Mouse (Mus musculus) testis, adult 10 weeks (tissue): Measurements from ENCODE around the gene Trappc2. TPM values are rescaled to one million over a fixed set of nuclear protein-coding genes. Genes with fewer than 3 reads are reported as not detected.

Experiments used
- polyA plus RNA-seq: library from polyadenylated mRNA; stranded (reverse); fragments of 350-450 nt; fragmentation: Illumina TruSeq; extraction: RNeasy Lipid Tissue Mini Kit (QIAGEN cat#74804); gene quantifications from one replicate; pipeline ENCODE4 v1.2.3, GENCODE M21; 2014; ENCODE audit warnings: low read depth, low replicate concordance

Trappc2 gene
- 13.7 TPM for polyA plus RNA-seq

GRCm38 (mm10) chrX:166440036-166440615, at the start of gene Trappc2:
Gene Trappc2 (plus strand): TSS chrX:166440574.

GRCm38 (mm10) chrX:166440616-166441063, 266 bp downstream of the Trappc2 start, which contains the start of gene Ofd1:
Gene Ofd1 (minus strand): TSS chrX:166440704.

GRCm38 (mm10) chrX:166479365-166479983, 39.1 kb downstream of the Trappc2 start, which contains the start of gene Rab9:
Gene Rab9 (minus strand): TSS chrX:166479867.

Other genes with a start within 250 kb of the Trappc2 start
- gene Gpm6b, start 201.7 kb upstream of the Trappc2 start, polyA plus RNA-seq = 49.9 TPM
- 12.1 TPM for gene Ofd1, start 130 bp downstream of the Trappc2 start, polyA plus RNA-seq
- 22.7 TPM for gene Rab9, start 39.3 kb downstream of the Trappc2 start, polyA plus RNA-seq
- 2.5 TPM for gene Tceanc, start 78.0 kb downstream of the Trappc2 start, polyA plus RNA-seq
- gene Egfl6, start 145.1 kb downstream of the Trappc2 start, polyA plus RNA-seq = 1.3 TPM